Mouse (Mus musculus) heart, embryonic 16.5 days (tissue): Measurements from ENCODE around the gene Mpp2. TPM values are rescaled to one million over a fixed set of nuclear protein-coding genes. Genes with fewer than 3 reads are reported as not detected.
A peak's percentile ranks its signal among the peaks of the same experiment; 100 is the strongest.

Experiments
- ATAC-seq: fragments of 200-750 bp; cut with Nextera tagmentation; replicated peaks from 2 replicates; pipeline ENCODE4 v1.8.0; 2017; ENCODE audit warnings: moderate number of reproducible peaks; ENCODE audit not compliant: insufficient read depth, low FRiP score; ENCODE audit errors: extremely low read depth
- H3K27ac ChIP-seq: fragments of 300-500 bp; sonication (generic); 2 replicates; pipeline ENCODE4 v1.5.1; 2014; ENCODE audit warnings: mild to moderate bottlenecking, low read length, control low read depth, moderate library complexity
- H3K27me3 ChIP-seq: fragments of 300-500 bp; sonication (generic); 2 replicates; pipeline ENCODE4 v1.6.1; 2014; ENCODE audit warnings: low read length, mixed read lengths; ENCODE audit not compliant: control insufficient read depth, insufficient read depth
- H3K36me3 ChIP-seq: fragments of 300-500 bp; sonication (generic); 2 replicates; pipeline ENCODE4 v1.6.1; 2014; ENCODE audit not compliant: control insufficient read depth, insufficient read depth
- H3K4me1 ChIP-seq: fragments of 300-500 bp; sonication (generic); 2 replicates; pipeline ENCODE4 v1.6.1; 2014; ENCODE audit warnings: low read length, mixed read lengths; ENCODE audit not compliant: control insufficient read depth, insufficient read depth
- H3K4me2 ChIP-seq: fragments of 300-500 bp; sonication (generic); 2 replicates; pipeline ENCODE4 v1.6.1; 2014; ENCODE audit warnings: low read depth, mild to moderate bottlenecking, control low read depth, low read length
- H3K4me3 ChIP-seq: fragments of 300-500 bp; sonication (generic); 2 replicates; pipeline ENCODE4 v1.5.1; 2014; ENCODE audit warnings: mild to moderate bottlenecking, control low read depth, low read length
- H3K9ac ChIP-seq: fragments of 300-500 bp; sonication (generic); 2 replicates; pipeline ENCODE4 v1.6.1; 2014; ENCODE audit warnings: low read length, control low read depth
- H3K9me3 ChIP-seq: fragments of 300-500 bp; sonication (generic); replicated peaks from 2 replicates; pipeline ENCODE4 v1.6.1; 2016; ENCODE audit warnings: low read length; ENCODE audit not compliant: control insufficient read depth
- WGBS: fragments of 180-500 bp; shearing (Covaris S2); extraction: QIAGEN DNeasy Blood & Tissue Kit; methylation state at CpG from one replicate; pipeline ENCODE4 v1.1.7; 2014; 5-methylcytosine and 5-hydroxymethylcytosine counted together
- polyA plus RNA-seq: library from polyadenylated mRNA; unstranded; fragments of >200 nt; fragmentation: Nextera tagmentation; extraction: Ambion mirVana; gene quantifications from 2 replicates; pipeline ENCODE4 v1.2.1, GENCODE M21; 2015

Gene Mpp2
- polyA plus RNA-seq, 1 experiment from 2014 or later: 6.6 TPM

- Histone ChIP-seq H3K4me3 (no peak overlapping the region), H3K9ac (no peak overlapping the region), H3K4me1 (no peaks in the 10 kb centered on the region), H3K4me2 (no peak overlapping the region), H3K9me3 (peaks cover 7% of the 10 kb centered on the region; the same call in 1 of the 2 replicates), H3K27me3 (no peaks in the 10 kb centered on the region), H3K27ac (no peak overlapping the region), H3K36me3 (peaks cover 3% of the 10 kb centered on the region; the same call in 1 of the 2 replicates)
- no peak for ATAC-seq
- 76% methylated on average over 9 of the region's 9 CpGs for WGBS
These were observed 41.7 kb downstream of the Mpp2 start for GRCm38 (mm10) chr11:102046607-102047006.

GRCm38 (mm10) chr11:102044691-102045212 is 43.6 kb downstream of the Mpp2 start:
- ATAC-seq: no peak
- no peaks in the 10 kb centered on the region for H3K27me3 ChIP-seq
- H3K27ac ChIP-seq: no peak overlapping the region
- no peak overlapping the region for H3K9ac ChIP-seq
- no peaks in the 10 kb centered on the region for H3K4me1 ChIP-seq
- H3K36me3 ChIP-seq: peaks cover 3% of the 10 kb centered on the region; the same call in 1 of the 2 replicates
- WGBS: 80% methylated on average over 7 of the region's 7 CpGs
- no peak overlapping the region for H3K4me3 ChIP-seq
- H3K4me2 ChIP-seq: no peak overlapping the region
- H3K9me3 ChIP-seq: peaks cover 7% of the 10 kb centered on the region; the same call in 1 of the 2 replicates

DNA sequence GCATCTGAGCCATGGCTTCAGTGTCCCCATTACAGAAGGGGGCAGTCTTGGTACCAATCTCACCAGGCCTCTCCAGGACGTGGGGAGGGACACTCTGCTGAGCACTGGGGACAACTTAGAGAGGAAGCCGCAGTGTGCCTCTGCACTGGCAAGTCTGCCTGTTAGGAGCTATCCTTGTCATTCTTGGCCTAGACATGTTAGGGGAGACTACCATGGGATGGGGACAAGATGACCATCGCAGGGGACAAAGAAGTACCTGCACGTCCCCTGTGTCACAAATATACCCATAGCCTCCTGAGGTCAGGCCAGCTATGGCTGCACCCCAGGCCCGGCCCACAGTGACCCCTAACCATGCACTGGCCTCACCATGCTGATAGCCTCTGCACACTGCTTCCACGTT is 44.9 kb downstream of the Mpp2 start:
- Histone ChIP-seq H3K4me1 (no peaks in the 10 kb centered on the region), H3K36me3 (peaks cover 3% of the 10 kb centered on the region; the same call in 1 of the 2 replicates), H3K4me2 (peak overlapping the region; percentile 11; the same call in 1 of the 2 replicates), H3K27ac (no peak overlapping the region), H3K27me3 (no peaks in the 10 kb centered on the region), H3K9me3 (peaks cover 7% of the 10 kb centered on the region; the same call in 1 of the 2 replicates), H3K9ac (no peak overlapping the region), H3K4me3 (no peak overlapping the region)
- WGBS: 84% methylated on average over 6 of the region's 6 CpGs
- ATAC-seq: no peak

DNA sequence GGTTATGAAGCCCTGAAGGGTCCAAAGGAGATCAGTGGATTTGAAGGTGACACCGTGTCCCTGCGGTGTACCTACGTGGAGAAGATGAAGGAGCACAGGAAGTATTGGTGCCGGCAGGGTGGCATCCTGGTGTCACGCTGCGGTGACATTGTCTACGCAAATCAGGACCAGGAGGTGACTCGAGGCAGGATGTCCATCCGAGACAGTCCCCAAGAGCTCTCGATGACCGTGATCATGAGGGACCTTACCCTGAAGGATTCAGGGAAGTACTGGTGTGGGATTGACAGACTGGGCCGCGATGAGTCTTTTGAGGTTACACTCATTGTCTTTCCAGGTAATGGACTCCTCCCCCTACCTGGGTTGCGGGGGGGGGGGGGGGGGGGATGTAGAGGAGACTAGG is 45.3 kb downstream of the Mpp2 start:
- no peak overlapping the region for H3K9ac ChIP-seq
- H3K4me3 ChIP-seq: no peak overlapping the region
- H3K4me1 ChIP-seq: no peaks in the 10 kb centered on the region
- peaks cover 7% of the 10 kb centered on the region; the same call in 1 of the 2 replicates for H3K9me3 ChIP-seq
- H3K27me3 ChIP-seq: no peaks in the 10 kb centered on the region
- H3K36me3 ChIP-seq: peaks cover 3% of the 10 kb centered on the region; the same call in 1 of the 2 replicates
- WGBS: 83% methylated on average over 13 of the region's 14 CpGs
- no peak overlapping the region for H3K27ac ChIP-seq
- no peak for ATAC-seq
- H3K4me2 ChIP-seq: peak overlapping the region; percentile 11; the same call in 1 of the 2 replicates

- Histone ChIP-seq H3K36me3 (peaks cover 3% of the 10 kb centered on the region; the same call in 1 of the 2 replicates), H3K4me1 (no peaks in the 10 kb centered on the region), H3K27ac (no peak within 1 kb of the TSS), H3K9me3 (peaks cover 7% of the 10 kb centered on the region; the same call in 1 of the 2 replicates), H3K4me2 (0 out of 2 replicates have a peak within 1 kb of the TSS, but pooled peaks have one; percentile 33), H3K4me3 (peak within 1 kb of the TSS; percentile 39), H3K27me3 (no peaks in the 10 kb centered on the region), H3K9ac (0 out of 2 replicates have a peak within 1 kb of the TSS, but pooled peaks have one; percentile 4)
- no peak for ATAC-seq
- WGBS: 45% methylated on average over 5 of the region's 5 CpGs
These were observed 46.9 kb downstream of the Mpp2 start, which contains the start of gene Cd300lg for GRCm38 (mm10) chr11:102041350-102041949. TSS of gene Cd300lg (plus strand) at chr11:102041509.

DNA sequence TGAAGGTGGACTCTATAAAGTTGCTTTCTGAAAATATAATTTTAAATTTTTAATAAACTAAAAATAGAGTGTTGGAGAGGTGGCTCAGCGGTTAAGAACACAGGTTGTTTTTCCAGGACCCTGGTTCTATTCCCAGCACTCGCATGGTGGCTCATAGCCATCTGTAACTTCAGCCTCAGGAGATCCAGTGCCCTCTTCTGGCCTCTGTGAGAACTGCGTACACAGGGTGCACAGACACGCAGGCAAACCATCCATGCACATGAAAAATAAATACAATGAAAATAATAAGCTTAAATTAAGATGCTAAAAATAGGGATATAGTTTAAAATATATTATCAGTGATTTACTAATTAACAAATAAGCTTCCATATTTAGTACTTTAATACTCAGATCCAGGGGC is 47.7 kb downstream of the Mpp2 start:
- no peak overlapping the region for H3K4me2 ChIP-seq
- WGBS: 60% methylated on average over 4 of the region's 4 CpGs
- H3K27me3 ChIP-seq: no peaks in the 10 kb centered on the region
- no peak overlapping the region for H3K27ac ChIP-seq
- peaks cover 2% of the 10 kb centered on the region; the same call in 1 of the 2 replicates for H3K36me3 ChIP-seq
- no peaks in the 10 kb centered on the region for H3K4me1 ChIP-seq
- peaks cover 5% of the 10 kb centered on the region; the same call in 1 of the 2 replicates for H3K9me3 ChIP-seq
- H3K9ac ChIP-seq: no peak overlapping the region
- no peak for ATAC-seq
- H3K4me3 ChIP-seq: no peak overlapping the region

DNA sequence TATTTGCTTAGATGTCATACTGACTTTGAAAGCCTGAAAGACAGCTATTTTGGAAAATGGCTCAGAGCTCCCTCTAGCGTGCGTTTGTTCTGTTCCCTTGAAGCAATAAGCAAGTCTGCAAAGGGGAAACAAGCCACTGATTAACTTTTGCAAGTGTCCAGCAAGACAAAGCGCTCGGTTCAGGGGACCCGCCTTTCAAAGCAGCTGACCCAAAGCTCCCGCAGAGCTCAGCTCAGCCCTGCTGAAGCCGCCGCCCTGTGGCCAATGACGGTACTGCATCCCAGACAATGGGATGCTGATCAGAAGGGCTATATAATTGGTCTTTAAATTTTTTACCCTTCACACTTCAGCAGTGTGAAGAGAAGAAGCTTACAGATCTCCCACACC is 48.2 kb downstream of the Mpp2 start:
- no peak overlapping the region for H3K4me3 ChIP-seq
- H3K4me1 ChIP-seq: no peaks in the 10 kb centered on the region
- no peaks in the 10 kb centered on the region for H3K36me3 ChIP-seq
- H3K9me3 ChIP-seq: no peaks in the 10 kb centered on the region; the same call in 1 of the 2 replicates
- peak; percentile 91 for ATAC-seq
- peak overlapping the region; percentile 2; the same call in 1 of the 2 replicates for H3K4me2 ChIP-seq
- peak overlapping the region; percentile 18; the same call in 1 of the 2 replicates for H3K27ac ChIP-seq
- no peak overlapping the region for H3K9ac ChIP-seq
- WGBS: 2% methylated on average over 9 of the region's 9 CpGs
- H3K27me3 ChIP-seq: no peaks in the 10 kb centered on the region

DNA sequence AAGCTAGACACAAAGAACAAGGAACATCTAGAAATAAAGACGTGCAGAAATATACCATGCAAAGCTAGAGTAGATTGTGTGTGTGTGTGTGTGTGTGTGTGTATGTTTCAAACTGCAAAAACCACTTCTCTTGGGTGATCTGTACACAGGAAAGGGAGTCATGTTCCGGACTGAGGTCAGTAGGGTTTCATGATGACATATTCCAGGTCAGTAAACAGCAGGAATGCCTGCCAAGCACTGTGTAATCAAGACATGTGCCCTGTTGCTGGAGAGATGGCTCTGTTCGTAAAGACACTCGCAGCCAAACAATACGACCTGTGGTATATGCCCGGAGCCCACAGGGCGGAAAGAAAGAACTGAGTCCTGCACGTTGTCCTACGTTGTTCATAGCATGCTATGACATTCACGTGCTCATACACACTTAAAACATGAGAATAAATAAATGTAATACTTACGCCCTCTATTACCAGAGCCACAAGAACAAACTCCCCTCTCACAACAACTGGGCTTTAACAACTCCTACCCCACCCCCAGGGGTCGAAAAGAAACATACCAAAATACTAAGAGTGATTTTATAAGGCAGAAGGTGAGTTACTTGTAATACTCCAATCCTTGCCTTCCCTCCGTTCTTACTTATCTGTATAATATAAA is 48.7 kb downstream of the Mpp2 start:
- Histone ChIP-seq H3K4me1 (no peaks in the 10 kb centered on the region), H3K9ac (no peak overlapping the region), H3K36me3 (no peaks in the 10 kb centered on the region), H3K4me3 (no peak overlapping the region), H3K4me2 (peak overlapping the region; percentile 2; the same call in 1 of the 2 replicates), H3K27ac (peak overlapping the region; percentile 18; the same call in 1 of the 2 replicates), H3K27me3 (no peaks in the 10 kb centered on the region), H3K9me3 (no peaks in the 10 kb centered on the region)
- ATAC-seq: no peak
- WGBS: 63% methylated on average over 13 of the region's 13 CpGs

DNA sequence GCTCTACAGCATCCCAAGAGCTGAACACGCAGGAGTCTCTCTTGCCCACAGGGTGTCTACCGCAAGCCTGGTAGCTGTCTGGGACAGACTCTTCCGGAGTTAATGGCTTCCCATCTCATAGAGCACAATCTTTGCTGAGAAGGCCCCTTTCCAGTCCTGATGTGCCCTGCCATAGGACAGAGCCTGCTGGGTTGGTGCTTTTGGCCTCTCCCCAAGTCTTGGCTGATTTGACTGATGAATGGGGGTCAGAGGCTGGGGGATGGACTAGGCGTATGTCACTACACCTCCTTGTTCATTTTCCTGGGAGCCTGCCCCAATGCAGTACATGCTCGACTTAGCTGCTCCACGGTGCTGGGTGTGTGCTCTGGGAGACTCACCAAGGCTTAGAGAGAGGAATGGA is 50.5 kb downstream of the Mpp2 start:
- Histone ChIP-seq H3K9me3 (no peaks in the 10 kb centered on the region), H3K4me3 (no peak overlapping the region), H3K9ac (no peak overlapping the region), H3K27ac (no peak overlapping the region), H3K27me3 (no peaks in the 10 kb centered on the region), H3K4me1 (no peaks in the 10 kb centered on the region), H3K4me2 (no peak overlapping the region), H3K36me3 (no peaks in the 10 kb centered on the region)
- no peak for ATAC-seq
- 80% methylated on average over 6 of the region's 6 CpGs for WGBS
